Mouse (Mus musculus) activated CD4-positive, CD25-positive, alpha-beta regulatory T cell, adult 4 months (primary cell): ENCODE measurements at regions not wholly inside any gene's neighbourhood (a gene's known extent, or its start where the extent isn't known, plus 50 kb on each side); places are given as distances from the start of the nearest gene placed in this dataset.
"Not testable (repeated sequence)": the region's sequence is repeated elsewhere in the genome, so short reads cannot be mapped to it uniquely, and the experiment has no call there.

ENCODE experiments used
- ATAC-seq: one replicate; pipeline ENCODE4 v1.8.0; 2017

DNA sequence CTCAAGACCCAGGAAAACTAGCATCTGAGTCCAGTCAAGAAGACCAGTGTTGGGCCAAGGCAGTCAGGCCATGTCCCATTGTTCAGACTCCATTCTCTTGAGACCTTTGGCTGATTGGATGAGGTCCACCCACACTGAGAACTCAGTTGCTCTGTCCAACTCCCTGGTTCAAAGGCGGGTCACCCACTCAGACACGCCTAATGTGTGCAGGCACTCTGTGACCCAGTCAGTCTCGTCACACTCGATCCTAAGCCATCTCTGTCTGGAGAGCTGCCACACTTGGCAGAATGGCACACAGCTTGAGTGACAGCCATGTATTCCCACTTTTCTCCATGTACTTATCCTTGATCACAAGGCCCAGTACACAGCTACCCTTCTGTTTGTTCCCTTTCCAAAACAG is 189.8 kb upstream of the Hs6st1 start:
- ATAC-seq: no peak

DNA sequence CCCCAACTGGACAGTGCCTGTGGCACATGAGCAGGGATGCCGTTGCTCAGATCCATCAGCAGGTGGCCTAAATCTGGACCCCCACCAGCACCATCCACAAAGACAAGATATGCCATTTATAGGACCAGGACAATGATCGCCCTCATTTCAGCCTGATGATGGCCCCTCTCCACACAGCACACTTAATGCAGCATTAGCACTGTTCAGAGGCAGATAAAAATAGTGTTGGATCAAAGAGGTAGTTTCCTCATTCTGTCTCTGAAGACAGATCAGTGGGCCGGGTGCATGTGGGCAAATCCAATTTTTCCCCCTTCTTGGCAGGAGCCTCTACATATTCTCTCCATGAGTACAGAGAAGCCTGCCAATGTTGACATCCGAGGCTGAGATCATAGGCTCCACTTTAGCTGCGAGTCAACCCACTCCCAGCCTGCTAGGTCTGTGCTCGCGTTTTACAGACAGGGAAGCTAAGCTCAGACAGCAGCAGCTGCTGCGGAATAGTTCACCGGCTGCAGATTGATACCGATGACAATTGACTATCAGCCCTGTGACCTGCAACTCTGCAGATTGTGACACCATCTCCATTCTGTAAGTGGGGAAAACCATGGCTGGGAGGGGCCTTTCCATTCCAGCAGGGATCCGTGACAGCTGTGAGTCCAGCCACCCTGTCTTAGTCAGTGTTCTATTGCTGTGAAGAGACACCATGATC is 188.7 kb upstream of the Hs6st1 start:
- ATAC-seq: no peak

DNA sequence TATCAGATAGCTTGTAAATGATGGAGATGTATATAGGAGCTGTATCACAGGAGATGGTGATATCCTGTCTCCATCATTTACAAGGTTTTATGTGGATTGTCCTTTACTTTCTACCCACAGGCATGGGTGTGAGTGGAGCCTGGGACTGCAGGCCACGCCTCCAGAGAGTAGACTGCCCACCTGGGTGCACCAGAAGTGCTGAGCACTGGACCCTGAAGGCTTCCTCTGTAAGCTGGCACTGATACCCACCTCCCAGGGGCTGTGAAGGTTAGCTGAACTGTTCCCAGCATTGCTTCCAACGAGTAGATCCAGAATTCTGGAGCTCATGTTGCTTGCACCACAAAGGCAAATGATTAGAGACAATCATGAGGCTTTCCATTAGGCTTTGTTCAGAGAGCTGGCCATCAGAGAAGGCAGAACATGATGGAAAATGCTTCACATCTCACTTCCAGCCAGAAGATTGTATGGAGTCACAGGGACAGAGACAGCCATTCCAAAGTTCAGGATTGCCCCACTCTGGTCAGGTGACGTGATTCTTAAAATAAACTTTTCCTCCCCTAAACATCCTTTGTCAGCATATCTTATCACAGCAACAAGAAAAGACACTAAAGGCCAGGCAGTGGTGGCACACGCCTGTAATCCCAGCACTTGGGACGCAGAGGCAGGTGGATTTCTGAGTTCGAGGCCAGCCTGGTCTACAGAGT is 187.5 kb upstream of the Hs6st1 start:
- no peak for ATAC-seq

- no peak for ATAC-seq
Measured at GRCm38 (mm10) chr1:35881521-35881920, 186.7 kb upstream of the Hs6st1 start.

DNA sequence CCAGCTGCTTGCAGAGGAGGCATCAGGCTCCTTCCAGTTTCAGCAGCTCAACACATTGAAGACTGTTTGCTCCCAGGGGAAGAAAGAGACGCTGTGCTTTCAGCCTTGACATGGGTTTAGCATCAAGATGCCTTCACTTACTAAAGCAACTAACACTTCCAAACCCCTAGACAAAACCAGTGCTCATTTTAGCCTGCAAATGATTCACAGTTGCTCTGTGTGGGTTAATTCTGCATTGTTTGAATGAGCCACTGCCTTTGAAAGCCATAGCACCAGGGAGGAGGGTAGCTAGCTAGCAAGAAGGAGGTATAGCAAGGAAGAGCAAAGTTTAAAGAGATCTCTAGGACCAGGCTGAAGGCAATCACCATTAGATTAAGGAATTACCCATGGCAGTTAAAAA is 186.1 kb upstream of the Hs6st1 start:
- no peak for ATAC-seq

DNA sequence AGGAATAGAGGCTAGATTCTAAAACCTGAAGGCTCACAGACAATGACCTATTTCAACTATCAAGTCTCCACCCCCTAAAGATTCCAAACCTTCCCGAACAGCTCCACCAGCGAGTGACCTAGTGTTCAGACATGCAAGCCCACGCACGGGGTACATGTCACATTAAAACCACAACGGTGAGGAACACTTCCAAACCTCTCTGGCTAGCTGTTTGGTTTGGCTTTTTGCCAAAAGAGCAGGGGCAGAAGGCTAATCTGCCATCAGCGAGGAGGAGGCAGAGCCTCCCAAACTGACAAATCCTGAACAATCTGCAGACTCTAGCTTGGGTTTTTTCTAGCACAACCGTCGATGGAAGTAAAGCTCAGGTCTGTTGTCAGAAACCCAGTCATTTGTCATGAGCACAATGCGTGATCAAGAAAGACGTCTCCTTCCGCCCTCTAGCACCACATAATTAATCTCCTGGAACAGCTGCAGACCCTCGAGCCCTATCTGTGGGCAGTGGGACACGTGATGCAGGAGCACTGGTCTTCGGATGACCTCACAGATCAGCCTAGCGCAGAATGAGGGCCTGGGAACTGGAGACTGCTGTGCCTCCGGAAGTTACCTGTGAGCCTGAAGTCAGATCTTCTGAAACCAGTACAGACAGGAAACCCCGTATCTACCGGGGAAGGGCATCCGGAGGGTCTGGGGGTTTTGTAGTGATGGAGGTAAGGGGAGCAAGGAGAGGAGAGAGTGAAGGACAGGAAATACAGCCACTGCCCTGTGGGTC is 178.3 kb upstream of the Hs6st1 start:
- peak; percentile 90 for ATAC-seq

DNA sequence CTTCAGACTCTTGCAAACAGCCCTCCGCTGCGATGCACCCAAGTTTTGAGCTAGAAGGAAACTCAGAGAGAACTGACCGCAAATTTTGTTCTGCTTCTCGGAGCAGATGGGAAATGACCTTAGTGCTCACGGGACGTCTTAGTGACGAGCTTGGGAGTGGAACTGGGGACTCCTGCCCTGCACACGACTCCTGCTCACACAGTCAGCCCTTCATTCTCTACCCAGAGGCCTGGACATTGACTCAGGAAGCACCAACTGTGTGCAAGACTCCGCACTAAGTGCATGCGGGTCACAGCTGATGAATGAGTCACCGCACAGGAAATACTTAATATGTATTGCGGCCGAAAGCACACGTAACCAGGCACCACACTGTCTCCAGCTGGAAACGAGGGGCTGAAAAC is 177.7 kb upstream of the Hs6st1 start:
- ATAC-seq: peak; percentile 67

DNA sequence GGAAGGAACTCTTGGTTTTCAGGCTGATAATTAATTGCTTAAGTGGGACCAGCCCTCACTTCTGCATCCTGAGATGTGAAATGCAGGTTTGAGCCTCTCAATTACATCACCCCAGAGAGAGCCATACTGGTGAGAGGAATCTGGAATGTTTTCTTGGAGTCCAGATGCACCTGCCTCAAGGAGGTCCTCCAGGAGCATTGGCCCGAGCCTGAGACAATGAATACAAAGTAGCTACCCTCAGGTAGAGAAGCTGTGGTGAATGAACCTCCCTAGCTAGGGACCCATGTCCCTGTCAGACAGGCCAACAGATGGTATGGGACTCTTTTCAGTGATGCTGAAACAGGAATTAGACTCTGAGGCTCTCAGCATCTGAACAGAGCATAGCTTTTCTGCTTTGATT is 168.7 kb upstream of the Hs6st1 start:
- no peak for ATAC-seq

GRCm38 (mm10) chr1:35904001-35904547 is 164.1 kb upstream of the Hs6st1 start:
- no peak for ATAC-seq

DNA sequence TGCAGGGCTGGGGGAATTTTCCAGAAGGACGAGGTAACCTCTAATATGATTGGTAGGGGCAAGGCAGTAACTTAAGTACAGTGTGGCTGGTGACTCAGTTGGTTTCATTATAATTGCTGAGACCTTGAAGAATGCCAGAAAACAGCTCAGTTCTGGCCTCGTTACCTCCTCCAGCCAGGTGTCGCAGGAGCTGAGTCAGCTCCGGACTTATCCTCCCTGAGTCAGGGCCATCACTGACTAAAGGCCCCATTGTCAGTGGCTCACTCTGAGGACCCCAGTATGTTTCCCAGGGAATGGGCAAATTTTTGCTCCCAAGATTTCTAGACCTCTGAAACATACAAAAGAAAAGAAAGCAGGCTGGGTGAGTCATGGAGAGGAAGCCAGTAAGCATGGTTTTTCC is 154.6 kb upstream of the Hs6st1 start:
- ATAC-seq: no peak

- ATAC-seq: not testable (repeated sequence)
Measured at GRCm38 (mm10) chr1:35914175-35914574, 154.0 kb upstream of the Hs6st1 start.

GRCm38 (mm10) chr1:35915526-35915925 is 152.7 kb upstream of the Hs6st1 start:
- no peak for ATAC-seq

GRCm38 (mm10) chr1:35919840-35920734 is 148.1 kb upstream of the Hs6st1 start:
- no peak for ATAC-seq

- no peak for ATAC-seq
Measured at GRCm38 (mm10) chr1:35924796-35925195, 143.4 kb upstream of the Hs6st1 start.

DNA sequence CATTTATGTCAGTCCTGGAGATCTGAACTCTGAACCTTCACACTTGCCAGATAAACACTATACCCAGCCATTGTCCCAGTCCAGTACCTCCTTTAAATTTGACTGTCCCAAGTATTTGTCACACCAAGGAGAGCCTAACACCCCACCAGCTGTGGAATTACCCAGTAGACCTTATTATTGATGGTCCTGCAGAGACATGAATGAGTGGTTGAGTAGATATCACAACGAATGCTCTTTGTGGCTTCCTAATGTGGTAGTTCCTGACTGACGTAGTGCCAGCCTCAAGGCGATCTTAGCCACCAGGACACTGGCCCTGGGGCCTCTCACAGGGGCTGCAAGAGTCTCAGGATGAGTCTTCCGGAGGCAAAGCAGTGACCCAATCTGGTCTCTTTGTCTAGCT is 142.9 kb upstream of the Hs6st1 start:
- no peak for ATAC-seq

DNA sequence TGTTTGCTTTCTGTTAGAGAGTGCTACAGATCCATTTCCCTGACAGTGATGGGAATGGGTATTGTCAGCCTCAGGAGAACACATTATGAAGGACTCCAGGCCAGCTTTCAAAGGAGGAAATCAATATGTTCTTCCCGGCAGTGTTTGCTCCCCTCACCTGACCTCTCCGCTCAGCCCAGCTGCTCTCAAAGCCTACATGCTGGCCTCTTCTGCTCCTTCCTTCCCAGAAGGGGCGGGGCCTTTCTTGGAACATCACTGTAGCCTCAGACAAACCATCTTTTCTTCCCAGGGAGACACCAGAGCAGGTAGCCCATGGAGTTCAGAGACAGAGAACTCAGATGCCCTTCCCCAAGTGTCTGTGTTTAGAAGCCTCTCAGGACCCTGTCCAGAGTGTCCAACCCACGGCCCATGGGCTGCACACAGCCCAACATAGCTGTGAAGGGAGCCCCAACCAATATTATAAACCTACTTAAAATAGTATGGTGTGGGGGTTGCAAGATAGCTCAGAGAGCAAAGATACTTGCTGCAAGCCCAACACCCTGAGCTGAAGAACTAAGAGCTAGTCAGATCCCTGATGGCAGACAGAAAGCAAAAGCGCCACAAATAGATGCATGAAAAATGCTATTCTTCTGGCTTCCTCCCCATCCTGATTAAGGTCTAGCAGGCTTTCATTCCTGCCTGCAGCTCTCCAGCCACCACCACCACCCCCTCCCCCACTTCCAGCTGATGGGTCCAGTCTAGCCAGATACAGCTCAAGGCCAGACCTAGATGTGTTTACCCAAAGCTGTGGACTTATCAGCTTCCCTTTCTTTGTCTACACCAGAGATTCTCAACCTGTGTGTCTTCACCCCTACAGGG is 141.8 kb upstream of the Hs6st1 start:
- no peak for ATAC-seq

GRCm38 (mm10) chr1:35927049-35927415 is 141.2 kb upstream of the Hs6st1 start:
- no peak for ATAC-seq

DNA sequence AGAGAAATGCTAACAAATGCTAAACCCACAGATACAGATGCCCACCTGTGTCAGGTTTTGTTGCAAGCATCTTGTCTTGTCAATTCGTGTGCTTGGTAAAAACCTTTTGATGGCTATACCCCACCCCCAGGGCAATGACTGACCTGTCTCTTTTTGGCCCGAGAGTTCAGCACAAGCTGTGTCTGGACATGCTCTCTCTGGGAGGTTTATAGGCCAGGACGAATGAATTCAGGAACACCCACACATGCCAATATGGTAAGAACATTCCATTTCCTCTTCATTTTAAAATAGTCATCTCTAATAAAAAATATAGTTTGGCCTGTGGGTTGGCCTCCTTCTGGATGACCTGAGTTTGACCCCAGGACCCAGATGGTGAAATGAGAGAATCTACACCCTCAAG is 137.8 kb upstream of the Hs6st1 start:
- ATAC-seq: no peak

DNA sequence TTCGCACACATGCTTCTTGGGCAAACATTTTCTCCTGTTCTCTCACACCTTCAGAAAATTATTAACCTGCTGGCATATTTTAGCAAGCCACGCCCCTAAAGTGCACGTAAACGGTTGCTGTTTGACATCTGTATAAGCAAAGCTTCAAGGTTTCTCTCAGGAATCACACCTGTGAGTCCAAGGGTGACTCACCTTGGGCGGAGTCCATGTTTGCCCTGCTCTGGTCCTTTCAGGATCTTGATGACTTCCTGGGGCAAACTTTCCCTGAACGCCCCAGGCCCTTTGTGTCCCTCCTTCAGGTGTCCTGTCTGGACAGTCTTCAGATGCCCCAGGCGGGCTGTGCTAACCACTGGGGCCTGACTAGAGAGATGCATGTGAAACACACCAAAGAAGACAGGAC is 137.1 kb upstream of the Hs6st1 start:
- ATAC-seq: no peak

DNA sequence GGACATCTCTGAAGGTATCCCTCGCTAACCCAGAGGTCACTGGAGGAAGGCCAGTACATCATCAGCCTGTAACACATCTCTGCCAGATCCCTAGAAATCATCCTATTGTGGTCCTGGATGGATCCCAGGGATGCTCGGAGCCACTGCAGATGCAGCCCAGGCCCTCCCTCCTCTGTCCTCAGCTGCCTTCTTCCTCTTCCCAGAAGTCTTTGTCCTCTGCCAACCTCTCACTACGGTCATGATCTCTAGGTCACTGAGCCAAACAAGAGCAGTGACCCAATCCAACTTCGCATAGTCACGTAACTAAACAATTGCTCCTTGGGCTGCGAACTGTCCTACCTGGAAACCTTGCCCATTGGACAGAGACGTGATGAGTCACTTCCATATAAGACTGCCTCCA is 134.7 kb upstream of the Hs6st1 start:
- ATAC-seq: no peak

DNA sequence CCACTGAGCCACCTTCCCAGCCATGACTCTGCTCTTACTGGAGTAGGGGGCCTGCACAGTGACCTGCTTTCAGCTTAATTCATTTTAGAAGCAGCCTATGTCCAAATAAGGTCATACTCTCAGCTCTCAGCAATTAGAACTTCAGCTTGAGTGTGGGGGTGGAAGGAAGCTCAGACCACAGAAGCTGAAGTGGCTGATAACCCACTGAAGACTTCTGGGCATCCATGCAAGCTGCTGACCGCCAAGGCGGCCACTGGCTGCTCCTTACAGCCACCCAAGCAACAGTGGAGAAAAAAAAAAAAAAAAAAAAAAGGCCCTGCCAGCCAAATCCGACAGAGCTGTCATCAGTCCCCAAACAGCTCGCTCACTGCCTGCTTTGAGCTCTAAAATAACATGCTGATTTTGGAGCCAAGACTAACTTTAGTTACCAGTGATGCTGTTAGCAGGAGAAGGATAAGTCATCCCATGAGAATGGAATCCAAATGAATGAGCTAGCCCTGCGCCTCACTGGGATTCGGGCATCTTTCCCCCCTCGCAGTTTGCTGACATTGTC is 133.0 kb upstream of the Hs6st1 start:
- peak; percentile 85 for ATAC-seq
